Mouse (Mus musculus) limb, embryonic 11.5 days (tissue): ENCODE data around the gene Slc8a1. TPM values are rescaled to one million over a fixed set of nuclear protein-coding genes. Genes with fewer than 3 reads are reported as not detected.

ENCODE experiments used
- ATAC-seq: fragments of 200-750 bp; cut with Nextera tagmentation; 2 replicates; pipeline ENCODE4 v1.8.0; 2017; ENCODE audit warnings: low read depth; ENCODE audit not compliant: insufficient number of reproducible peaks, low FRiP score, low TSS enrichment
- DNase-seq: peaks from one replicate; pipeline ENCODE4 v3.0.0-alpha.2; 2015; ENCODE audit warnings: low spot score
- H3K27ac ChIP-seq: fragments of 300-500 bp; sonication (generic); replicated peaks from 2 replicates; pipeline ENCODE4 v1.5.1; 2014; ENCODE audit warnings: low read depth, mild to moderate bottlenecking, low read length
- H3K27me3 ChIP-seq: fragments of 300-500 bp; sonication (generic); 2 replicates; pipeline ENCODE4 v1.6.1; 2014; ENCODE audit warnings: mild to moderate bottlenecking, low read length, mixed read lengths; ENCODE audit not compliant: control insufficient read depth, insufficient read depth
- H3K36me3 ChIP-seq: fragments of 300-500 bp; sonication (generic); 2 replicates; pipeline ENCODE4 v1.6.1; 2014; ENCODE audit warnings: mild to moderate bottlenecking, low read length, moderate library complexity, mixed read lengths; ENCODE audit not compliant: control insufficient read depth, insufficient read depth
- H3K4me1 ChIP-seq: fragments of 300-500 bp; sonication (generic); 2 replicates; pipeline ENCODE4 v1.6.1; 2014; ENCODE audit warnings: low read length, mixed read lengths; ENCODE audit not compliant: control insufficient read depth, insufficient read depth
- H3K4me2 ChIP-seq: fragments of 300-500 bp; sonication (generic); 2 replicates; pipeline ENCODE4 v1.6.1; 2014; ENCODE audit warnings: low read depth, mild to moderate bottlenecking, moderate library complexity; ENCODE audit not compliant: severe bottlenecking
- H3K4me3 ChIP-seq: fragments of 300-500 bp; sonication (generic); 2 replicates; pipeline ENCODE4 v1.5.1; 2014; ENCODE audit warnings: low read depth, low read length
- H3K9ac ChIP-seq: fragments of 300-500 bp; sonication (generic); 2 replicates; pipeline ENCODE4 v1.6.1; 2014; ENCODE audit warnings: mild to moderate bottlenecking, low read length
- H3K9me3 ChIP-seq: fragments of 300-500 bp; sonication (generic); 2 replicates; pipeline ENCODE4 v1.6.1; 2016; ENCODE audit warnings: low read length; ENCODE audit not compliant: control insufficient read depth
- WGBS: fragments of 180-500 bp; shearing (Covaris S2); extraction: QIAGEN DNeasy Blood & Tissue Kit; methylation state at CpG from one replicate; pipeline ENCODE4 v1.1.7; 2014; 5-methylcytosine and 5-hydroxymethylcytosine counted together
- polyA plus RNA-seq: library from polyadenylated mRNA; unstranded; fragments of >200 nt; fragmentation: Nextera tagmentation; extraction: Ambion mirVana; gene quantifications from 2 replicates; pipeline ENCODE4 v1.2.1, GENCODE M21; 2014

Gene Slc8a1
- polyA plus RNA-seq, 1 experiment from 2014 or later: 5.2 TPM

DNA sequence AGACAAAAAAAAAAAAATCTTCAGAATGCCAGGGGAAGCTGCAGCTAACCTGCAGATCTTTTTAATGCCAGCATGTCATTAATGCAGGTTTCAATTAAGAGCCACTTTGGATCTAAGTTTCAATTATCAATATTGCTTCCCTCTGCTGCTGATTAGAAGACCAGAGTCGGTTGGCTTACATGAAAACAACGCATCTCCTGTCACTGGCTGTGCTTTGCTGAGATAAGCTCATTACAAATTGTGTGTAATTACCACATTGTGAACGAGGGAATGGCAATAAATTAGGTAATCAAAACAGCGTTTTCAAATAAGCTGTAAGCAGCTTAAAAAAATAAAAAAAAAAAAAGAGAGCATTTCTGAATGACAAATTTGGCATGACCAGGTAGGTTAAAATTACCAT is 258.4 kb downstream of the Slc8a1 start:
- Histone ChIP-seq H3K36me3 (no peaks in the 10 kb centered on the region), H3K9me3 (no peaks in the 10 kb centered on the region), H3K4me3 (no peak overlapping the region), H3K27ac (no peak overlapping the region), H3K9ac (no peak overlapping the region), H3K4me1 (0 out of 2 replicates have a peak, but pooled peaks cover 2% of the 10 kb centered on the region), H3K4me2 (no peak overlapping the region), H3K27me3 (no peaks in the 10 kb centered on the region)
- DNase-seq: no peak
- WGBS: 41% methylated on average over 4 of the region's 4 CpGs
- ATAC-seq: no peak

DNA sequence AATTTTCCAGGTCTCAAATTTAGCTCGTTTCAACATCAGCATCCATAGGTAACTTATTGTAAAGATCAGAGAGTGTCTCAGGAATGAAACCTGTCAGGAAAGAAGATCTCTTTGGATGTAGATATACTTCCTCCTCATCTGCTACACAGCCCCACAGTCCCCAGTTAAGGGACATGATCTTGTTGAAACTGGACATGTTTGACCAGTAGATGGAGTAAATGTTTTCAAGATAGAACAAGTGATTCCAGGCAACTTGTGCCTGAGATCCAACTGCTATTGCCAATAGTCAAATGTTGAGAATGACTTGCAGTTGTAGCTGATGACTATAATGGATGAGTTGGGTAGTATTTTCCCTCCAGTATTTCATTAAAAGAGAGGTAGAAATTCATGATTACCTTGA is 260.8 kb downstream of the Slc8a1 start:
- Histone ChIP-seq H3K4me1 (0 out of 2 replicates have a peak, but pooled peaks cover 2% of the 10 kb centered on the region), H3K4me2 (no peak overlapping the region), H3K9me3 (no peaks in the 10 kb centered on the region), H3K4me3 (no peak overlapping the region), H3K9ac (no peak overlapping the region), H3K27me3 (no peaks in the 10 kb centered on the region), H3K27ac (no peak overlapping the region), H3K36me3 (no peaks in the 10 kb centered on the region)
- ATAC-seq: no peak
- DNase-seq: no peak
- WGBS: 86% methylated on average over 1 of the region's 1 CpGs

DNA sequence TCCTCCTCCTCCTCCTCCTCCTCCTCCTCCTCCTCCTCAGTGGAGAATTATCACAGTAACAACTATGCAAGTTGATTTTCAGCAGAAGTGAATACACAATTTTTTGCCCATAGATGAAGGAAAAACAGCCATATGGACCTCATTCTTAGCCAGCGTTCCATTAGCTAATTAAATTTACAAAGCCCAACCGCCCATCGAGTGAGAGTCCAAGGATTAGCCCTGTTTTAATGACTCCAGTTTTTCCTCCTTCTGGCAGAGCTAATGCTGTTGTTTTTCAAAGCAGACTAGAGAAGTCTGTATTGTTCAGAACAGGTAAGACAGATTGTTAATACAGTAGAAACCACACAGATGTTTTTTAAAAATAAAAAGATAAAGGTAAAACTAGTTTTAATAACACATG is 264.8 kb downstream of the Slc8a1 start:
- Histone ChIP-seq H3K9me3 (no peaks in the 10 kb centered on the region), H3K4me3 (no peak overlapping the region), H3K4me1 (0 out of 2 replicates have a peak, but pooled peaks cover 2% of the 10 kb centered on the region), H3K27ac (no peak overlapping the region), H3K4me2 (no peak overlapping the region), H3K9ac (no peak overlapping the region), H3K36me3 (no peaks in the 10 kb centered on the region), H3K27me3 (no peaks in the 10 kb centered on the region)
- 12% methylated on average over 3 of the region's 3 CpGs for WGBS
- DNase-seq (no peak), ATAC-seq (no peak)

DNA sequence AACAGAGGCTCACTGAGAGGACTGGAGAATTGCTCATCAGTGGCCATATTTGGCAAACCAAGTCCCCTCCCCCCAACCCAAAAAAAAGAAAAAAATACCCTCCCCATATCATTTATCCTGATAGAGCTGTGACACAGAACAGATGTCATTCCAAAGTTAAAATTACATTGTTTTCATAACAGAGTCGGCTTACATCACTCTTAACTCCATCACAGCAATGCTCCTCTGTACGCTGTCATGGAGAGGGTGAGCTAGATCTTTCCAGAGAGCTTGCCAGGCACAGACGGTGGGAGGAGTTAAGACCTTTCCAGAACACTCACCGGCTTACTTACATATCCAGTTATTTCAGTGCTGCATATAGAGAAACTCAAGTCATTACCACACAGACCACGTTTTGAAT is 269.2 kb downstream of the Slc8a1 start:
- ATAC-seq: no peak

DNA sequence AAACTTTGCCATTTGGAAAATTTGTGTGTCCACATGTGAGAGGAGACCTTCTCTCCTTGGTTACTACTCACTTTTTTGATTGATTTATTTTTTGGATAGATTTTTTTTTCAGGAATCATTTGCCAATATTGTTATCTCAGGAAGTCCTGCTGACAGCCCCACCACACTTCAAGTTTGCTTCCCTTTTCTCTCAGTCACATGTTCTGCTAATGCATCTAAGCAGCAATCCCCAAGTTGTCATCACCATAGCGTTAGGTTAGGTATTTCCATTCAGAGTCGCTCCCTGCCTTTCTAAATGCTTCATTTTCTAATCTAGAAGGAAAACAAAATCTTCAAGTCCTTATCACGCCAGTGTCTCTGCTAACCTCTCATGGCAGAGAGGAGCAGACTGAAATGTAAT is 278.8 kb downstream of the Slc8a1 start:
- DNase-seq (no peak), ATAC-seq (no peak)
- no peaks in the 10 kb centered on the region for H3K27me3 ChIP-seq
- no peak overlapping the region for H3K9ac ChIP-seq
- no peaks in the 10 kb centered on the region for H3K4me1 ChIP-seq
- H3K4me3 ChIP-seq: no peak overlapping the region
- H3K4me2 ChIP-seq: no peak overlapping the region
- H3K27ac ChIP-seq: no peak overlapping the region
- no peaks in the 10 kb centered on the region for H3K9me3 ChIP-seq
- WGBS: 91% methylated on average over 3 of the region's 3 CpGs
- no peaks in the 10 kb centered on the region for H3K36me3 ChIP-seq

More for the DNA sequence above, 269.2 kb downstream of the Slc8a1 start:
- Histone ChIP-seq H3K27me3 (no peaks in the 10 kb centered on the region), H3K27ac (no peak overlapping the region), H3K36me3 (no peaks in the 10 kb centered on the region), H3K9ac (no peak overlapping the region), H3K9me3 (no peaks in the 10 kb centered on the region), H3K4me3 (no peak overlapping the region), H3K4me1 (no peaks in the 10 kb centered on the region), H3K4me2 (no peak overlapping the region)
- DNase-seq: no peak
- 83% methylated on average over 5 of the region's 5 CpGs for WGBS

DNA sequence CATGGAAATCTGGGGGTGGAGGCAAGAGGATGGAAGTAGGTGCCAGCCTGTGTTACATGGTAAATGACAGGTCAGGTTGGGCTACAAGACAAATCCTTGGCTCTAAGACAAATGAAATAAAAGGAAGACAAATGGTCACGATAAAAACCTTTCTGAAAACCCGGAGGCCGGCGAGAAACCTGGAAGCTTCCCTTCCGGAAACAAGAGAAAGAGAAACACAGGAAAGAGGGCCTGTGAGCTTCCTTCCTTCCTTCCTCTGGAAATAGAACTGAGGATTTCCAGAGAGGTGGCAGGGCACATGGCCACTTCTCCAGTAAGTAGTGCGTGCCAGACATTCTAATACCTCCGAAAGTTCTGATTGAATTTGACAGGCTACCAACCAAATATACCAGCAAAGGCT is 282.2 kb downstream of the Slc8a1 start:
- no peaks in the 10 kb centered on the region for H3K27me3 ChIP-seq
- H3K4me2 ChIP-seq: no peak overlapping the region
- H3K4me1 ChIP-seq: no peaks in the 10 kb centered on the region
- H3K9me3 ChIP-seq: no peaks in the 10 kb centered on the region
- H3K27ac ChIP-seq: no peak overlapping the region
- H3K9ac ChIP-seq: no peak overlapping the region
- no peak overlapping the region for H3K4me3 ChIP-seq
- ATAC-seq (no peak), DNase-seq (no peak)
- WGBS: 91% methylated on average over 7 of the region's 7 CpGs
- no peaks in the 10 kb centered on the region for H3K36me3 ChIP-seq

DNA sequence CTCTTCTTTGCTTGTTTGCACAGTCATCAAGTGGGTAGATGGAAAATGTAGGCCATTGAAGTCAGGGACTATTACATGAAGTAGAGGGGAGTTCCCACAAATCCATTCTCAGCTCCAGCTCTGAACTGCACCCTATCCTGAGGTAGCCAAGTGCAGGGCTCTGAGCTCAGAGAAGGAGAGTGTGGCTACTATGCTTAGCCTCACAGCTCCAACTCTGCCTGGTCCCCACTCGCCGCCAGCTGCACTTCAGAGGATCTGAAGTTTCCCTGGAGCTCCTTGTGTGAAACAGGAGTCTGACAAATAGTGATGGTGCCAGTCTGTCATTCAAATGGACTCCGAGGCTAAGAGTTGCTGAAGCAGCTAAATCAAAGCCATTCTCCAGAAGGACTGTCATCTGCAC is 282.9 kb downstream of the Slc8a1 start:
- H3K9me3 ChIP-seq: no peaks in the 10 kb centered on the region
- WGBS: 58% methylated on average over 3 of the region's 3 CpGs

DNA sequence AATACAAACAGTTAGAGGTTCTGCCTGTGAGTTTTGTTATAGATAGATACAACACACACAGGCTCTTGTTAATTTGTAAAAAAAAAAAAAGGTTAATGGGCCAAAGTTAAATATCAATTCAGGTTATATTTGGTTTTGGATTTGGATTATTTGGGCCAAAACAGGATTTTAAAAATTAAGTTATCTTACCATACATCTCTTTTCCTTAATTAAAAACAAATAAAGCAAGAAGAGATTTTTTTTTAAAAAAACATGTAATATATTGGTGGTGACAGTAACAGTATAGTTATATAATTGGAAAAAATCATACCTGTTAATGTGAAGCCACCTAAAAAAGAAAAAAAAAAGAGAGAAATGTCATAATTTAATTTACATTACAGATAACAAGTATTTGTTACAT is 296.7 kb downstream of the Slc8a1 start, which contains the start of gene Gm11096:
Gm11096 (plus strand) TSS at position 301 of the 400 bp plus-strand sequence.
- no peaks in the 10 kb centered on the region for H3K36me3 ChIP-seq

More for the DNA sequence above, 282.9 kb downstream of the Slc8a1 start:
- Histone ChIP-seq H3K4me1 (no peaks in the 10 kb centered on the region), H3K9ac (no peak overlapping the region), H3K27me3 (no peaks in the 10 kb centered on the region), H3K4me3 (no peak overlapping the region), H3K4me2 (no peak overlapping the region), H3K27ac (no peak overlapping the region), H3K36me3 (no peaks in the 10 kb centered on the region)
- ATAC-seq: no peak
- no peak for DNase-seq

DNA sequence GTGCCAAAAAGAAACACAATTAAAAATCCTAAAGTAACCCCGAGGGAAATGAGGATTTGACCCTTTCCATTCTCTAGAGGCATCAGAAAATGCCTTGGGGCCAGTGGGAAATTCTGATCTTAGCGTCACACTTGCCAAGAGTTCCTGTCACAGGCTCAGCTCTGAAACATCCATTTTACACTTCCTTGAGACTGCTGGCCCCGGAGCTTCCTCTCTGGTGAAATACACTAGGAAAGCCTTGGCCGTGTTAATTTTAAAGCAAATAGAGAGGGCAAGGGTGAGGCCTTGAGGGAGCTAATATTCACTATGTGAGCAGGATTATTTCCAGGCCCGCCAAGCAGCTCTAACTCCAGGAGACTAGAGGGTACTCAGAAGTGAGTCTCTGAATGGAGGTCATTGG is 305.0 kb downstream of the Slc8a1 start:
- H3K9ac ChIP-seq: no peak overlapping the region
- whole genome bisulfite sequencing: 58% methylated on average over 5 of the region's 5 CpGs
- H3K4me1 ChIP-seq: no peaks in the 10 kb centered on the region
- H3K27ac ChIP-seq: no peak overlapping the region
- H3K27me3 ChIP-seq: no peaks in the 10 kb centered on the region
- ATAC-seq: no peak
- no peak overlapping the region for H3K4me3 ChIP-seq
- no peak overlapping the region for H3K4me2 ChIP-seq
- H3K36me3 ChIP-seq: no peaks in the 10 kb centered on the region
- peak; percentile 29 for DNase-seq
- H3K9me3 ChIP-seq: no peaks in the 10 kb centered on the region

More for the DNA sequence above, 296.7 kb downstream of the Slc8a1 start, which contains the start of gene Gm11096:
- Histone ChIP-seq H3K27ac (no peak within 1 kb of the TSS), H3K4me2 (no peak within 1 kb of the TSS), H3K27me3 (no peaks in the 10 kb centered on the region), H3K4me1 (no peaks in the 10 kb centered on the region), H3K4me3 (no peak within 1 kb of the TSS), H3K9me3 (no peaks in the 10 kb centered on the region), H3K9ac (no peak within 1 kb of the TSS)
- no peak for ATAC-seq
- DNase-seq: no peak
